Mouse (Mus musculus) spleen, postnatal 0 days (tissue): ENCODE results near the gene Cyp2c50. TPM values are rescaled to one million over a fixed set of nuclear protein-coding genes. Genes with fewer than 3 reads are reported as not detected.

ENCODE experiments used
- polyA plus RNA-seq: library from polyadenylated mRNA; unstranded; fragments of >200 nt; fragmentation: Nextera tagmentation; extraction: Ambion mirVana; gene quantifications from 2 replicates; pipeline ENCODE4 v1.2.1, GENCODE M21; 2015

The Cyp2c50 gene
- not detected in 2 replicates for polyA plus RNA-seq

GRCm38 (mm10) chr19:40089421-40089820, at the start of gene Cyp2c50:
Cyp2c50 (plus strand) TSS chr19:40089688.

GRCm38 (mm10) chr19:40073701-40074100, 15.8 kb upstream of the Cyp2c50 start, which contains the start of gene Cyp2c54:
Cyp2c54 (minus strand) TSS chr19:40073827.

Other genes starting within 250 kb of the Cyp2c50 start
- 0.16 TPM in 1 of 2 replicates, not detected in the other for gene Cyp2c69, start 202.9 kb upstream of the Cyp2c50 start, polyA plus RNA-seq
- 0.12 TPM in 1 of 2 replicates, not detected in the other for gene Cyp2c37, start 97.3 kb upstream of the Cyp2c50 start, polyA plus RNA-seq
- gene Cyp2c54, start 15.9 kb upstream of the Cyp2c50 start, polyA plus RNA-seq: not detected in 2 replicates
- not detected in 2 replicates for gene Cyp2c70, start 97.6 kb downstream of the Cyp2c50 start, polyA plus RNA-seq
- gene Pdlim1, start 182.2 kb downstream of the Cyp2c50 start, polyA plus RNA-seq: 114 and 116 TPM in 2 replicates